Mouse (Mus musculus): ENCODE data around the gene Trmo.

Trmo gene

DNA sequence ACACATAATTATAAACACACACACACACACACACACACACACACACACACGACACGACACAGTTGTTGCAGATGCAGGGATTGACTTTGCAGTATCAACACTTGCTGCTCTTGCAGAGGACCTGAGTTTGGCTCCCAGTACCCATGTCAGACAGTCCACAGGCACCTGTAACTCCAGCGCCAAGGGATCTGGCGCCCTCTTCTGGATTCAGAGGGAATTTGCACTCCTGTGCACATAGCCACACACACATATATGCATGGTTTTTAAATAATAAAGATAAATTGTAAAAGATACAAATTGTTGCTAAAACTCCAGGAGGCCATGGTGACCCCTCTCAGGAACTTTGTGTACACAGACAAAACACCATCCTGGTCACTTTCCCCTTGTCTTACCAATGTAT is 20.2 kb downstream of the Trmo start:
- DNase-seq: no peak

DNA sequence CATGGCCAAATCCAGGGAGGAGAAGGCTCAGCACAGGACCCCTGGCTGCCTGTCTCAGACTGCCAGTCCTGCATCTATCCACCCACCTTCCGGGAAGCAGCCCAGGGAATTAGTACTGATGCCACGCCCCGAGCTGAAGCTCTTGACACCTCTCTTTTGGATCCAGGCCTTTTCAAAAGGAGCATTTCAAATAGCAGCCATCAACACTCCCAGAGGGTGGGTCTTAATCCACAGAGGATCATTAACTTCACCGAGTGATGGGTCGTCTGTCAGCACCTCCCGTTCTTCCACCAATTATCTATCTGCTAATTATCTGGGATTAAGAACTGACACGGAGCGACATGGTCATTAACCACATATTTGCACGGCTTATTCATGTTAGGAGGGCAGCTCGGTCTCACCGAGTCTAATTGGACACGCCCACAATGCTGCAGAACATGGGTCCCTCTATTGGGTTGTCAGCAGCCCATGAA is 21.7 kb downstream of the Trmo start:
- no peak for DNase-seq

- no peak for DNase-seq
These were observed 24.9 kb downstream of the Trmo start for GRCm38 (mm10) chr4:46364360-46364759.

- DNase-seq: peak; percentile 48
These were observed 28.0 kb downstream of the Trmo start for GRCm38 (mm10) chr4:46361258-46361657.

DNA sequence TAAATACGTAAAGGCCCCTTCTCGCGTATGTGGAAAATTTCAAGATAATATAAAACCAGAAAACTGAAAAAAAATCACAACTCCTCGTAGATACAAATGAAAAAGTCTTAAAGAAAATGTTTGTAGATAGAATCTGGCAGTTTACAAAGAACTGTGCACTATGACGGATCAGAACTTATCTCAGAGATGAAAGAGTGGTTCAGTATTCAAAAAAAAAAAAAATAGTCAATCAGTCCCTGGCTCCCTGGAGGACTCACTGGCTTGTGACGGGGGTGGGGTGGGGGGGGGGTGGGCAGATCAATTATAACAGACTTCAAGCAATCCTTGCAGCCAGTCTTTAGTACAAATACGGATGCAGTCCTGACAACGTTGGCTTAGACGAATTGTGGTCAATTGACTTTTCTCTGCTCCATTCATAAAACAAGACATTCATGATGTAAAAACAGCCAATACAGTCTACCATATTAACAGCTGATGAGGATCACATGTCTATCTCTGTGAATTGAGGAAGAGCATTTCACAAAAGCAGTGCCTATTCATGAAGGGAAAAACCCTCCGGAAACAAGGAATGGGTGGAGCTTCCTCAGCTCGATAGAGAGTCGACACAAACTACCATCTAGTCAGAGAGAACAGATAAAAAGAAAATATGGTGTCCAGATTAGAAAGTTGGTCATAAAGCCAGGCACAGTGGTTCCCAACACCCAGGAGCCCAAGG is 29.5 kb downstream of the Trmo start:
- DNase-seq: no peak

DNA sequence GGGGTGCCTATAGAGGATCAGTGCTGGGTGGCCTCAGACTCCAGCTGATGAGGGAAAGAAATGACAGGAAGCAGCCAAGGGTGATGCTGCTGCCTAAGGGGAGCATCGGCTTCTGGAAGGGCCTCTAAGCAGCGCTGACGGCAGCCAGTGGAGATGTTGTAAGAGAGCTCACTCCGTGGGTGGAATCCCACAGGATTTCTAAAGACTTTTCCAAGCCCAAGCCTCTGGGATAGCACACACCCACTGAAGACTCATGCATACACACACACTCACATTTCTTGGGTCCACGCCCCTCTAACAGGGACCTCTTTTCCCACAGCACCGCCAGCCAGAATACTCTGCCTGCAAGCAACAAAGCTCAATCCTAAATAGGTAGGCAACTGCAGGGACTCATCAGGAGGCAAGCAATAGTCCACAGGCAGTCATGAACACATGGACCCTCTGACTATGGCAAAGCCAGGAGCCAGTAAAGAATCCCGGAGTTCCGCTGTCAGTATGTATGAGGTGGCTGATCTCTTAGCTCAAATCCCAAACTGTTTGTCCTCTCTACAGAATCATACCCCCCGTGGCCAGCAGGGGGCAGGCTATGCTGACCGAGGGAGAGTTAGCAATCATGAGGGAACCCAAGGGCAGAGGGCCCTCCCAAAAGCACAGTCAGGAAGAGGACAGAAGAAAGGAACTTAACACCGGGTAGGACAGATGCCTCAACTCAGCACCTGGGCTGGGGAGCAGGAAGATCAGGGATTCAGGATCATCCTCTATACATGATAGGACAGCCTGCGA is 32.7 kb downstream of the Trmo start:
- DNase-seq: peak; percentile 57

DNA sequence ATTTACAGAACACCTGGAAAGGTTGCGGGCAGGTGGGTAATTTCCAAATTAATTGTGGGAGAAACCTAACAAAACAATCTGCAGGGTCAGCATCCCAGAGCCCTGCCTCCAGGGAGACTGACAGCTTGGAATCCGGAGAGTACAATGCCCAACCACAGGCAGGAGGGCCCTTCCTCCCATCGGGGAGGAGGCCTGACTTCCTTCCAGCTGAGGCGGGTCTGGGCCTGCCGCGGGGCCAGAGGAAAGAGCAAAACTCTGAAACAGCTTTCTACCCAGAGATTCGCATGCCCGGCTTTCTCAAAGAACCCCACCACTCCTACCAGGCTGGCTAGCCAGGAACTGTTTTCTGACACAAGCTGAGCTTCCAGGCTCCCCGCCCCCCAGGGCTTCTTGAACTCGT is 36.2 kb downstream of the Trmo start:
- DNase-seq: no peak

- DNase-seq: no peak
These were observed 39.7 kb downstream of the Trmo start for GRCm38 (mm10) chr4:46349530-46349929.

DNA sequence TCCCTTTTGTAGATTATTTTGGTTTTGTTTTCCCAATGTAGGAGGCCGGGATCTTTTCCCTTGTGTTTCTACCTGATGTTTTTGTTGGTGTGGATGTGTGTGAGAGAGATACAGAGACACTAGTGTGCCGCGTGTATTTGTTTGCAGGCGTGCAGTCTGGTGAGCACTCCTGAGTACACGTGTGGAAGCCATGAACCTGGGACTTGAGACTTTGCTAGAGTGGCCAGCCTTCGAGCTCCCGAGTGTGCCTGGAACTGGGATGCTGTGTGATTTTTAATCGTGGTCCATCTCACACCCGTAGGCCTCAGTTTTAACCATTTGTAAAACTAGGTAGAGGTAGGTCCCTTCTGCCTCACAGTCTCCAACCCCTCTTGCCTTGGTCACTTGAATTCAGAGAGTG is 40.3 kb downstream of the Trmo start:
- DNase-seq: no peak

DNA sequence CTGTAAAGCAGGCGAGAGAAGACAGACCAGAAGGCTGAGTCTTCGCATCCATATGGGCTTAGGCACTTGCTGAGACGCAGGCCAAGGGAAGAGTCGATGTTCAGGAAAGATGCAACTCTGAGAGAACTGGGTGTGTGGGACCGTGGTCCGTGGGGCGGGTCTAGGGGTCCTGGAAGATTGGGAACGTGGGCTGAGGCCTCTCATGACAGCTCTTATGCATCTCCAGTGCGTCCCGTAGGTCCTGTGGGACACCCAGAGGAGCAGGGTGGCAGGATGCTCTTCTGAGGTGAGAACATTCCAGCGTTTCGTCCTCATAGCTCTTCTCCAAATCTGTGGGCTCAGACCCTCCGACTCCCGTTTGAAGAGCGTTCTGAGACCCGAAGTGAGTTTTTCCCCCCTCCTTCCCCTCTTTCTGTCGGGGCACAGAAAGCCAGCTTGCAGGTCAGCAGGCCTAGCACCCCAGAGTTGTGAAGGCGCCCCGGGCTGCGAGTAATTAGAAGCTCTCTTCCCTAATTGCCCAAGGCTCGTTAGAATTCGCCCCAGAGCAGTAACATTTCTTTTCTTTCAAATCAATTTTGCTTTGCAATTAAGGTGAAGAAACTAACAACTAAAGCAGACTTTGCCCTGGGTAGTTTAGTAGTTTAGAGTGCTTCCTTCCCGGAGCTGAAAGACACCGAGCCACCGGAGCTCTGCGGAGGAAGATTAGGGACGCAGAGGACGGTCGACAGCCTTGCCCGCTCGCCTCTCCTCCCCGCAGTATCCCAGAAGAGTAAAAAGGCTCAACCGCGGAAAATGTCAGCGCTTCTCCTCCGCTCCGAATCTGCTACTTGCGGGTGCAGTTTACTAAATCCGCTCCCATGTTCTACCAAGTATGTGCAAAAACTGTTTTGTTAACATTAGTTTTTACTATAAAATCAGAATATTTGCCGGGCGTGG is 41.4 kb downstream of the Trmo start:
- no peak for DNase-seq

DNA sequence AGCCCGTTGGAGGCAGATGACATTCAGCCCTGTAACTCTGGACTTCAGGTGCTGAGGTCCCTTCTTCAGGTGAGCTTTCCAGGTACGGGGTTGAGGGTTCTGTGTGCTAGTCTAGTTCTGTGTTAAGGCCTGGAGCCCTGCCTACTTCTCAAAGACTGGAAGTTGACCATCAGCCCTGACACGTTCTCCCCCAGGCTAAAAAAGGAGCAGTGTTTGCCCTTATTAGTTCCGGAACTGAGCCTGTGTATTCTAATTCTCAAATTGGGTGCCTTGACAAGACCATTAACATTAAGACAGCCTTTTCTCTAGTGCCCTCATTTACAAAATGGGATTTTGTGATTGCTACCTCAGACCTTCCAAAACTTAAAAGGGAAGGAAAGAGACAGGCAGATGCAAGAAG is 42.1 kb downstream of the Trmo start:
- DNase-seq: no peak

DNA sequence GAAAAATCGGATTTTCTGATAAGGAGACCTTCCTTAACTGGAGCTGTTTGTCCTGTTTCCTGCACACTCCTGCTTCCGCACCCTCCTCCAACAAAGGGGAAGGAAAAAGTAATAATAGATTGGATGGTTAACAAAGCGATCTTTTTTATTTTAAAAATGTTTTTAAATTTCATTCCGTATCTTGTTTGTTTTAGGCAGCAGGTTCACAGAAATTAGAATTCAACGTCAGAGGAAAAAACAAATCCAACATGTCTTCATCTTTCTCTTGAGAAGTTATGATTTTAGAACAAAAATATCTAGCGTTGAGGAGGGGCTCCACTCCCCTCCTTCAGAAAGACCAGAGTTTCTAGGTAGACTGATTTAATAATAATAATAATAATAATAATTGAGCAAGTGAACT is 43.0 kb downstream of the Trmo start:
- no peak for DNase-seq

DNA sequence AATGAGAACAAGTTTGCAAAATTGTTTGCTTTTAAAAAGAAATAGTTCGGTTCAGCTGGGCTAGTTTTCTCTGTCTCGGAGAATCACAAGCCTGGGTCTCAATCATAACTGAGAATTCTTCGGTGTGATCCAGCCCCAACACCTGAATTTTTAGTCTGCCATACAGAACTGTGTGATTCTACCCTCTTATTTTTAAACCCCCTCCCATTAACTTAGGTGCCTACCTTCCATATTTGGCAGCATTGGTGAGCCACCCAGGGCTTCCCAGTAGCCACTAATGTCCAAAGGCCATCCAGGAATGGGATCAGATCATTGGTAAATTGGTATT is 43.5 kb downstream of the Trmo start:
- DNase-seq: no peak

DNA sequence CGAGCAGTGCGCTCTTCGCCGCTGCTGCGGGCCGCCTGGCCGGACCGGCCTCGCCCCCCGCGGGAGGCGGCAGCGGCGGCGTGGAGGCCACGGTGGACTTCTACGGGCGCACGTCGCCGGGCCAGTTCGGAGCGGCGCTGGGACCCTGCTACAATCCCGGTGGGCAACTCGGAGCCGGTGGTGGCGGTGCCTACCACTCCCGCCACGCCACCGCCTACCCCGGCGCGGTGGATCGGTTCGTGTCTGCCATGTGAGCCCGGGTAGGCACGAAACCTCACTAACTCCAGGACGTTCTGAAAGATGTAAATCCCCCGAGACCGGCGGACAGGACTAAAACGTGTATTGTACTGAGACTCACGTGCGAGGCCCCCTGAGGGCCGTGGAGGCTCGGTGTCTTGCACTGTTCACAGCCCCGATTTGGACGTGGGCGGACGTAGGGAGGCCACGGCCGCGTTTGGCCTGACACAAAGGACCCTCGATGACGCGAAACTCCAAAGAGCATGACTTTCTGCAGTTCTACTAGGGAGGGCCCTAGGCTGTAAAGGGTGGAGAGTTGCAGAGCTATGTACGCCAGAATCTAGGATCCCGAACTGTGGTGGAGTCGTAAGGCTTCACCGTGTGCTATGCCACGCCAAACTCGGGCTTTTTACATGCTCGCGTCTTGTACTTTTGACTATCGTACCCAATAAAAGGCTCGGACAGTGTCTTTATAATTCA is 44.0 kb downstream of the Trmo start:
- no peak for DNase-seq

DNA sequence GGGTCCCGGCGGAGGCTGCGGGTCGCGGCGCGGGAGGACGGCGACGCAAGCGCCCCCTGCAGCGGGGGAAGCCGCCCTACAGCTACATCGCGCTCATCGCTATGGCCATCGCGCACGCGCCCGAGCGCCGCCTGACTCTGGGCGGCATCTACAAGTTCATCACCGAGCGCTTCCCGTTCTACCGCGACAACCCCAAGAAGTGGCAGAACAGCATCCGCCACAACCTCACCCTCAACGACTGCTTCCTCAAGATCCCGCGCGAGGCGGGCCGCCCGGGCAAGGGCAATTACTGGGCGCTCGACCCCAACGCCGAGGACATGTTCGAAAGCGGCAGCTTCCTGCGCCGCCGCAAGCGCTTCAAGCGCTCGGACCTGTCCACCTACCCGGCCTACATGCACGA is 44.9 kb downstream of the Trmo start:
- no peak for DNase-seq

GRCm38 (mm10) chr4:46343596-46344260 is 45.5 kb downstream of the Trmo start, which contains the start of gene Foxe1:
Gene Foxe1, plus strand, starts transcription at chr4:46343609.
- no peak for DNase-seq

- DNase-seq: no peak
These were observed 46.4 kb downstream of the Trmo start for GRCm38 (mm10) chr4:46342711-46343286.

GRCm38 (mm10) chr4:46341831-46342680 is 47.2 kb downstream of the Trmo start:
- DNase-seq: no peak

- no peak for DNase-seq
These were observed 49.7 kb downstream of the Trmo start for GRCm38 (mm10) chr4:46339584-46339983.

DNA sequence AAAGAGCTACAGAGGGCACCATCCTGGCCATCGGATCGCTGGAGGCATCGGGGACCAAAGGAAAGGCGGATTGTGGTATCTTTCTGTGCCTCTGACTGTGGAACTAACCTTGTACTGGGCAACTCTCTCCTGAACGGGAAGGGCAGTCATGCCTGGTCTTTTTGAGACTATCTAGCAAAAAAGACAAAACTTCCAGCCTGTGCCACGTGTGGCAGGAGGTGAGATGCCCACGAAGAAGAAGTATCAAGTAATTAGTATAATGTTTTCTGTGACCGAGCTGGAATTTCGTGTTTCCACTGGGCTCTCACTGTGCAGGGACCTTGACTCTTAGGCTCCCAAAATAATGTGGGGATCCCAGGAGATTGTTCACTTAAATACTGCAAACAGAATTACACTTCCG is 50.2 kb downstream of the Trmo start:
- DNase-seq: no peak

GRCm38 (mm10) chr4:46337990-46338389 is 51.2 kb downstream of the Trmo start:
- DNase-seq: no peak

All from right cerebral cortex, postnatal 14 days (tissue).